Mouse (Mus musculus): ENCODE measurements at regions not wholly inside any gene's neighbourhood (a gene's known extent, or its start where the extent isn't known, plus 50 kb on each side); places are given as distances from the start of the nearest gene placed in this dataset.

- Histone ChIP-seq H3K4me2 (no peak overlapping the region), H3K9ac (no peak overlapping the region), H3K9me3 (no peaks in the 10 kb centered on the region), H3K27ac (no peak overlapping the region), H3K4me1 (no peaks in the 10 kb centered on the region), H3K36me3 (no peaks in the 10 kb centered on the region), H3K4me3 (replicated peaks) (no peak overlapping the region), H3K27me3 (replicated peaks) (no peaks in the 10 kb centered on the region)
- 56% methylated on average over 4 of the region's 4 CpGs for WGBS
- no peak for ATAC-seq (ENCODE audit: insufficient read depth, low FRiP score, low read depth)
Measured at GRCm38 (mm10) chr1:52553871-52554270, 53.4 kb upstream of the Nab1 start.

DNA sequence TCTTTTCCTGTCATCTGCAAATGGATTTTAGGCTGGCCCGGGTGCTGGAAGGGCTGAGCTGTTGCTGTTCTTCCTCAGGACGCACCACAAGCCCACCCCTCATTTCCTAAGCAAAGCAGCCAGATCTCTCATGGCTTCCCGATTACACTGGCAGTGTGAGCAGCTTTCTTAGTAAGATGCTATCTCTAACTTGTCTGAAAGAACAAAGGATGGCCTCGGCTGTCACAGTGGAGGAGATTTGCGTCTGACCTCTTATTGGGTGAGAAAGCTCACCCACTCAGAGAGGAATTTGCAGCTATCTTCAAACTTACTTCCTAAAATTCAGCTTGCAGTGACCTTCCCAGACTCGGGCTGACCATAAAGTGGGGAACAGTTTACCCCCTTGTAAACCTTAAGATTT lies 64.7 kb upstream of the Nemp2 start:
- Histone ChIP-seq H3K27me3 (replicated peaks) (no peaks in the 10 kb centered on the region), H3K4me3 (replicated peaks) (no peak overlapping the region), H3K4me1 (no peaks in the 10 kb centered on the region), H3K4me2 (no peak overlapping the region), H3K9me3 (no peaks in the 10 kb centered on the region), H3K36me3 (no peaks in the 10 kb centered on the region), H3K9ac (no peak overlapping the region), H3K27ac (no peak overlapping the region)
- WGBS: 17% methylated on average over 6 of the region's 6 CpGs
- ATAC-seq (ENCODE audit: insufficient read depth, low FRiP score, low read depth): no peak

DNA sequence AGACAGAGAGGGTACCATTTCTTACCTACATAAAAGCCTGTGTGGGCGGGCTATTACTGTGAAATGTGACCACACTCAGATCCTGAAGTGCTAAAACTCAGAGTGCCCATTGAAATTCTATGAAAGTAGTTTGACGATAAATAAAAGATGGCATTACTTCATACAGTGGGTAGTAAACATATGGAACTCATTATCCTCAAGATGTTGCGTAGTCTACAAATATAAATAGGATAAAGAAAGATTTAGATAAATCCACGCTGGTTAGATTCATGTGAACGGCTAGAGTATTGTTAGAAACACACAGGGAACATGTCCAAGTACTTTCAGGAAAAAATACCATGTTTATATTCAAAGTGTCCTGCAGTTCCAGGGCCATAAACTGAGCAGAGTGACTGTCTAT lies 58.8 kb upstream of the Nemp2 start:
- H3K4me2 ChIP-seq: no peak overlapping the region
- H3K36me3 ChIP-seq: no peaks in the 10 kb centered on the region
- H3K4me3 ChIP-seq (replicated peaks): no peak overlapping the region
- ATAC-seq (ENCODE audit: insufficient read depth, low FRiP score, low read depth): no peak
- no peaks in the 10 kb centered on the region for H3K9me3 ChIP-seq
- WGBS: 60% methylated on average over 5 of the region's 5 CpGs
- no peaks in the 10 kb centered on the region for H3K27me3 ChIP-seq (replicated peaks)
- H3K9ac ChIP-seq: no peak overlapping the region
- no peak overlapping the region for H3K27ac ChIP-seq
- H3K4me1 ChIP-seq: no peaks in the 10 kb centered on the region

- Histone ChIP-seq H3K4me2 (no peak overlapping the region), H3K4me3 (replicated peaks) (no peak overlapping the region), H3K27ac (peak overlapping the region; percentile 76), H3K4me1 (0 out of 2 replicates have a peak, but pooled peaks cover 7% of the 10 kb centered on the region), H3K36me3 (no peaks in the 10 kb centered on the region), H3K27me3 (replicated peaks) (no peaks in the 10 kb centered on the region), H3K9me3 (no peaks in the 10 kb centered on the region), H3K9ac (no peak overlapping the region)
- ATAC-seq (ENCODE audit: insufficient read depth, low FRiP score, low read depth): peak; percentile 82
- WGBS: 24% methylated on average over 5 of the region's 5 CpGs
Measured at GRCm38 (mm10) chr1:52578298-52579056, 52.0 kb upstream of the Nemp2 start.

GRCm38 (mm10) chr1:52580132-52580896 lies 50.2 kb upstream of the Nemp2 start:
- Histone ChIP-seq H3K27me3 (replicated peaks) (no peaks in the 10 kb centered on the region), H3K4me2 (no peak overlapping the region), H3K4me3 (replicated peaks) (no peak overlapping the region), H3K27ac (no peak overlapping the region), H3K36me3 (no peaks in the 10 kb centered on the region), H3K9me3 (no peaks in the 10 kb centered on the region), H3K4me1 (0 out of 2 replicates have a peak, but pooled peaks cover 7% of the 10 kb centered on the region), H3K9ac (no peak overlapping the region)
- ATAC-seq (ENCODE audit: insufficient read depth, low FRiP score, low read depth): peak; percentile 76
- 74% methylated on average over 4 of the region's 4 CpGs for WGBS
